Mouse (Mus musculus): ENCODE results near the gene Nrde2. TPM values are rescaled to one million over a fixed set of nuclear protein-coding genes. Genes with fewer than 3 reads are reported as not detected.
A peak's percentile ranks its signal among the peaks of the same experiment; 100 is the strongest.
"Not testable (repeated sequence)": the region's sequence is repeated elsewhere in the genome, so short reads cannot be mapped to it uniquely, and the experiment has no call there.

Nrde2 gene
- polyA plus RNA-seq, 1 experiment from 2014 or later: 4.7 TPM

DNA sequence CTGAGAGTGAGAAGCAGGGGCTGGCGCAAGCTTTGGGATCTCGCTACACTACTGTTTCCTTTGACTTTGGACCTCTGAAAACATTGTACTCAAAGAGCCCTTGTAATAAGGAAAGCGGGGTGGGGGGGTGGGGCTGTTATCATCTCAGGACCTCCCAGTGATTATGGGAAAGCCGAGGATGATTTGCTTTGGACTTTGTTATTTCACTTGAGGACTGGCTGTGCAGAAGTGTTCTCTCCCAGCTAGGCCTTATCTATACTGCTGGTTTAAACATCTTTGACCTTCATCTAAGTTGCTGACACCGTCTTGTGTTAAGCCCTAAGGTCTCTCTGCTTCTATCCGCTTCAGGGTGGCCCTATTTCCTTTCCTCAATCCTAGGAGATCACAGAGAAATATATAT lies 31.3 kb upstream of the Nrde2 start:
- no peak overlapping the region for H3K27ac ChIP-seq (ENCODE audit: low read depth)

DNA sequence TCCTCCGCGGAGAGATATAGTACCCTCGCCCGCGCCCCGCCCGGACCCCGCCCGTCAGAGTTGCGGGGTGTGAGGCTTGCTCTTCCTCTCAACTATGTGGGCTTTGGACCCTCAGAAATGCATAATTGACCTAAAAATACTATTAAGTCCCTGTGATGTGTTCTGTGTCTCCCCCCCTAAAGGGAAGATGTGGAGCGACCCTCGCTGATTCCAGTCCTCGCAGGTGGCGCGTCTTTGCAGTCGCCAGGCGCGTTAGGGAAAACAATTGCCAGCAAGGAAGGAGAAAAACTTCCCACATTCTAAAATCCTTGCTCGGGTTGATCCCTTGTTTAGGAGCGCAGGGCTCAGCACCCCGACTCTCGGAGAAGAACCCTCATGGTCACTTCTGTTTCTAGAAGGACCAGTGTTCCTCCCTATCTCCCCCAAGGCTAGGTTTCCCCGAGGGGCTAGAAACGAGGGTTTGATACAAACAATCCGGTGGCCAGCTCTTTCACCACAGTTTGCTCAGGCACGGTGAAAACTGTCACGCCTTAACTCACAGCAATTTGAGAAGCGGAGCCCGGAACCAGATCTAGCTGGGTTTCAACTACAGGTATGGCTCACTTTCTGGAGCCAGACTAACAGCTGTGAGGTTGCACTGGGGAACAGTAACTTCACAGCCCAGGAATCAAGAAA lies 28.4 kb upstream of the Nrde2 start:
- 3% methylated on average over 29 of the region's 29 CpGs for WGBS (ENCODE audit: insufficient replicate concordance)

More for the DNA sequence above, 31.3 kb upstream of the Nrde2 start:
- WGBS (ENCODE audit: insufficient replicate concordance): 81% methylated on average over 6 of the region's 6 CpGs
- no peaks in the 10 kb centered on the region for H3K36me3 ChIP-seq (replicated peaks; ENCODE audit: insufficient read depth, low read length)
- no peak overlapping the region for H3K4me2 ChIP-seq (ENCODE audit: low read depth, low read length)
- no peak for DNase-seq
- H3K4me1 ChIP-seq (ENCODE audit: insufficient read depth): peaks cover 12% of the 10 kb centered on the region
- no peak overlapping the region for H3K4me3 ChIP-seq (ENCODE audit: low read depth, low read length)
- H3K27me3 ChIP-seq (ENCODE audit: insufficient read depth, low read length): no peaks in the 10 kb centered on the region
- TF ChIP-seq EP300 (IDR thresholded peaks at IDR 0.05; ENCODE audit: low read depth) (no peak), CTCF (IDR thresholded peaks at IDR 0.05; ENCODE audit: low read depth) (no peak)
- no peak for ATAC-seq
- no peaks in the 10 kb centered on the region for H3K9me3 ChIP-seq (ENCODE audit: low read length)
- no peak overlapping the region for H3K9ac ChIP-seq (replicated peaks)

DNA sequence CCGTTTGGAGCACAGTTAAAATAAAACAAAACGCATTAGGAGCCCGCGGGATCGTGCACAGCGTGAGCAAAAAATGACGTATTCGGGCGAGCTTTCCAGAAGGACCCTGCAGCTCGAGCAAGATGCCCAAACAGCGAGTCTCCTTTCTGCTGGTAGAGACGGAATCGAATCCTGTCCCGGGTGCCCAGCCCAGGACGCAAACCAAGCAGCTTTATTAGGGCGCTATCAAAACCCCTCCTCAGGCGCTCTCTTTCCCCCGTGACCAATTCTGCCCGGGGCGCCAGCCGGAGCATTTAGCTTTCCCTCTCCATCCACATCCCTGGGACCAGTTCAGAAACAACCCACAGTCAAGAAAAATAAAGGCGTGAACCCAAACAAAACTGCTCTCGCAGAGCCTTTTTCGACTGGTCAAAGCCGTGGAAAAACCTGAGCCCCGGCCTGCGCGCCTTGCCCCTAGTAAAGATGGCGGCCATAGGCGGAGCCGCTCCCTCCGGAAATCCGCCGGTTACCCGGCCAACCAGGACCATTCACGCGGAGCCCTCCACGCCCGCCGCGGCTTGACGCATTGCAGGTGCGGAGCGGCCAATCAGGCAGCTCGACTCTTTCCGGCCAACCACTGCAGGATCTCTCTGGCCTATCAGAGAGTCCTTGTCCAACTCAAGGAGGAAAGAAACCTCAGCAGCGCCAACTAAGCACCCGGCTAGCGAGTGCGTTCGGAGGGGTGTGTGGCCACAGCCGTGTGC lies 27.7 kb upstream of the Nrde2 start:
- TF ChIP-seq CTCF (IDR thresholded peaks at IDR 0.05; ENCODE audit: low read depth) (peak; percentile 23; the same call in 1 of the 2 replicates), EP300 (IDR thresholded peaks at IDR 0.05; ENCODE audit: low read depth) (no peak)
- H3K9me3 ChIP-seq (ENCODE audit: low read length): no peaks in the 10 kb centered on the region
- H3K4me1 ChIP-seq (ENCODE audit: insufficient read depth): peaks cover 16% of the 10 kb centered on the region
- peak overlapping the region; percentile 93 for H3K27ac ChIP-seq (ENCODE audit: low read depth)
- peak overlapping the region; percentile 77 for H3K4me3 ChIP-seq (ENCODE audit: low read depth, low read length)
- H3K36me3 ChIP-seq (replicated peaks; ENCODE audit: insufficient read depth, low read length): no peaks in the 10 kb centered on the region
- H3K9ac ChIP-seq (replicated peaks): peak overlapping the region; percentile 85
- H3K27me3 ChIP-seq (ENCODE audit: insufficient read depth, low read length): no peaks in the 10 kb centered on the region
- ATAC-seq (peak; percentile 99), DNase-seq (peak; percentile 98)
- H3K4me2 ChIP-seq (ENCODE audit: low read depth, low read length): peak overlapping the region; percentile 100
- under 1% methylated on average over 52 of the region's 52 CpGs for WGBS (ENCODE audit: insufficient replicate concordance)

More for the DNA sequence above, 28.4 kb upstream of the Nrde2 start:
- Histone ChIP-seq H3K4me1 (ENCODE audit: insufficient read depth) (peaks cover 16% of the 10 kb centered on the region), H3K27me3 (ENCODE audit: insufficient read depth, low read length) (no peaks in the 10 kb centered on the region), H3K36me3 (replicated peaks; ENCODE audit: insufficient read depth, low read length) (no peaks in the 10 kb centered on the region), H3K4me3 (ENCODE audit: low read depth, low read length) (peak overlapping the region; percentile 77), H3K9ac (replicated peaks) (peak overlapping the region; percentile 74), H3K9me3 (ENCODE audit: low read length) (no peaks in the 10 kb centered on the region), H3K4me2 (ENCODE audit: low read depth, low read length) (peak overlapping the region; percentile 100), H3K27ac (ENCODE audit: low read depth) (peak overlapping the region; percentile 77)
- no peak for DNase-seq
- ATAC-seq: no peak
- no peak for TF ChIP-seq CTCF (IDR thresholded peaks at IDR 0.05; ENCODE audit: low read depth)
- no peak for TF ChIP-seq EP300 (IDR thresholded peaks at IDR 0.05; ENCODE audit: low read depth)

DNA sequence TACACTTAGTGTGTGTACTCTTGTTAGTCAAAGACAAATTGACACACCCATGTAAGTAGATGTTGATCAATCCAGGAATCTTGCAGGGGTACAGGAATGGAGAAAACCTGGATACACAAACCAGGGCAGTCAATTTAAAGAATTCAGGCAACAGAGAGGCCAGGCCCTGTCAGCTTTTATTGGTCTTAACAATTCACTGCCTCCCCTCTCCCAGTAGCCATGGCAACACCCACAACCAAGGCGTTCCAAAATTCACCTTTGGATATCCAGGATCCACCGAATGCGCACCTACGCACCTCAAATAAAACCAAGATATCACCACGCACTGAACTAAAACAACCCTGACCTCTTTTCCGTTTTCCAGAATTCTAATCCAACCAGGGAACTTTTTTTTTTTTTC lies 26.9 kb upstream of the Nrde2 start:
- no peaks in the 10 kb centered on the region for H3K36me3 ChIP-seq (replicated peaks; ENCODE audit: insufficient read depth, low read length)
- ATAC-seq (no peak), DNase-seq (no peak)
- no peaks in the 10 kb centered on the region for H3K9me3 ChIP-seq (ENCODE audit: low read length)
- peak overlapping the region; percentile 93 for H3K27ac ChIP-seq (ENCODE audit: low read depth)
- no peak for TF ChIP-seq CTCF (IDR thresholded peaks at IDR 0.05; ENCODE audit: low read depth)
- no peak for TF ChIP-seq EP300 (IDR thresholded peaks at IDR 0.05; ENCODE audit: low read depth)
- peaks cover 16% of the 10 kb centered on the region for H3K4me1 ChIP-seq (ENCODE audit: insufficient read depth)
- peak overlapping the region; percentile 85 for H3K9ac ChIP-seq (replicated peaks)
- 20% methylated on average over 6 of the region's 6 CpGs for WGBS (ENCODE audit: insufficient replicate concordance)
- no peaks in the 10 kb centered on the region for H3K27me3 ChIP-seq (ENCODE audit: insufficient read depth, low read length)
- H3K4me2 ChIP-seq (ENCODE audit: low read depth, low read length): peak overlapping the region; percentile 100
- H3K4me3 ChIP-seq (ENCODE audit: low read depth, low read length): peak overlapping the region; percentile 77

DNA sequence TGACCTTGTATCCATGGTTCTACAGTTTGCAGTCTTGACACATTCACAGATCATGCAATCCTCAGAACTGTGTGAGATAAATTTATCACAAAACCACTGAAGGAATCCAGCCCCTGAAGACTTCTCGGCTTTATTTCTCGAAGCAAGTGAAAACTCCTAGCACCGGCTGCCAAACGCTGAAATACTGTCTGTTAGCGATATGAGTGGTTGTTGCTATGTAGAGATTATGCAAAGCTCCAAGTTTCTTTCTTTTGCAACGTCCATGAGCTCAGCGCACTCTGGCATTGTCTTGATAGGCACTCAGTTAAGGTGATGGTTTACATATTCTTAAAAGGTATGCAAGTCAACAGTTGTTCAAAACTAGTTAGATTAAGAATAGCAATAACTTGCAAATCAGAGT lies 26.4 kb upstream of the Nrde2 start:
- DNase-seq (no peak), ATAC-seq (no peak)
- no peak overlapping the region for H3K4me3 ChIP-seq (ENCODE audit: low read depth, low read length)
- no peak for TF ChIP-seq CTCF (IDR thresholded peaks at IDR 0.05; ENCODE audit: low read depth)
- peak; percentile 37; the same call in 1 of the 2 replicates for TF ChIP-seq EP300 (IDR thresholded peaks at IDR 0.05; ENCODE audit: low read depth)
- 42% methylated on average over 7 of the region's 7 CpGs for WGBS (ENCODE audit: insufficient replicate concordance)
- no peak overlapping the region for H3K9ac ChIP-seq (replicated peaks)
- H3K27me3 ChIP-seq (ENCODE audit: insufficient read depth, low read length): no peaks in the 10 kb centered on the region
- H3K36me3 ChIP-seq (replicated peaks; ENCODE audit: insufficient read depth, low read length): no peaks in the 10 kb centered on the region
- H3K4me1 ChIP-seq (ENCODE audit: insufficient read depth): peaks cover 16% of the 10 kb centered on the region
- no peak overlapping the region for H3K27ac ChIP-seq (ENCODE audit: low read depth)
- no peaks in the 10 kb centered on the region for H3K9me3 ChIP-seq (ENCODE audit: low read length)
- 0 out of 2 replicates have a peak overlapping the region, but pooled peaks have one; percentile 100 for H3K4me2 ChIP-seq (ENCODE audit: low read depth, low read length)

DNA sequence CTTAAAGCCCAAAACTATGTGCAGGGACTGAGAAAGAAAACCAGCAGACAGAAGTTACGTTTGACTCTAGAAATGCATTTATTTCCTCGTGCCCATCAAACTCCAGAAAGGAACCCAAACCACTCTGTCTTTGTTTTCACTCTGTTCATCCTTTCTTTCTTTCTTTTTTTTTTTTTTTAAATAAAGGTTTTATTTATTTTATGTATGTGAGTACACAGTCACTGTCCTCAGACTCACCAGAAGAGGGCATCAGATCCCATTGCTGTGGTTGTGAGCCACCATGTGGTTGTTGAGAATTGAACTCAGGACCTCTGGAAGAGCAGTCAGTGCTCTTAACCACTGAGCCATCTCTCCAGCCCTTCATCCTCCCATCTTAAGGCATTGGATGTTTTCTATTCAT lies 25.5 kb upstream of the Nrde2 start:
- TF ChIP-seq CTCF (IDR thresholded peaks at IDR 0.05; ENCODE audit: low read depth): peak; percentile 41

More for the DNA sequence above, 25.5 kb upstream of the Nrde2 start:
- H3K27me3 ChIP-seq (ENCODE audit: insufficient read depth, low read length); DNase-seq; ATAC-seq; H3K9me3 ChIP-seq (ENCODE audit: low read length); H3K4me2 ChIP-seq (ENCODE audit: low read depth, low read length); H3K9ac ChIP-seq (replicated peaks); H3K27ac ChIP-seq (ENCODE audit: low read depth); H3K4me3 ChIP-seq (ENCODE audit: low read depth, low read length); H3K36me3 ChIP-seq (replicated peaks; ENCODE audit: insufficient read depth, low read length): not testable (repeated sequence)
- peaks cover 16% of the 10 kb centered on the region for H3K4me1 ChIP-seq (ENCODE audit: insufficient read depth)
- WGBS (ENCODE audit: insufficient replicate concordance): 87% methylated on average over 2 of the region's 2 CpGs
